Mouse (Mus musculus): ENCODE data around the gene Ankrd52. TPM values are rescaled to one million over a fixed set of nuclear protein-coding genes. Genes with fewer than 3 reads are reported as not detected.

The Ankrd52 gene
- total and polyA plus RNA-seq, 3 experiments = 4.3 to 51.0 (median 15.3) TPM

DNA sequence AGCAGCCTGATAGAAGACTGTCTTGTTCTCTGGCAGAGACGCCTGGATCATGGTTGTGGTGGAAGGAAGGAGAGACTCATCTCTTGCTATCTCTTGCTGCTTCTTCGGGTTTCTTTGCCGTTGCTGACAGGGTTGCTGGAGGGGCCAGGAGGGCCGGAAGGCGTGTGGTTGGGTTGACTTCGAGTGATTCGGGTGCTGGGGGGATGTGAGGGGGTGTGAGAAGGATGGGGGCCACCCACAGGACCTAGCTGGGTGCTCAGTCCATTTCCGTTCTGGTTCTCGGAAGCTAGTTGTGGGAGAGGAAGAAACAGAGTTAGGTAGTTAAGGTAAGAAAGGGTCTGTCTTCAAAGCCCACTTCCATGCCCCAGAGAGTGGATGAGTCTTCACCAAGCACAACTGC is 24.7 kb downstream of the Ankrd52 start:
- no peak for DNase-seq (ENCODE audit: extremely low read depth)
- H3K4me3 ChIP-seq (replicated peaks in 1 of 3; ENCODE audit: low read depth in 2 of 3, low read length in 2 of 3, poor library complexity in 1 of 3) = no peak overlapping the region
- no peak overlapping the region for H3K4me2 ChIP-seq (ENCODE audit: insufficient read depth, low read depth, poor library complexity, severe bottlenecking)
- no peak for TF ChIP-seq CTCF (conservative IDR thresholded peaks at IDR 0.05 in 1 of 2, IDR thresholded peaks at IDR 0.05 in 1 of 2; ENCODE audit: low read depth in 2 of 2, low read length in 2 of 2)
- no peak for TF ChIP-seq MEF2A (IDR thresholded peaks at IDR 0.05; ENCODE audit: borderline replicate concordance, low read depth, low read length)
- no peak for TF ChIP-seq PAX5 (IDR thresholded peaks at IDR 0.05; ENCODE audit: low read length)
- no peak for TF ChIP-seq ZMIZ1 (IDR thresholded peaks at IDR 0.05; ENCODE audit: low read depth, low read length)
- TF ChIP-seq SMC3 (IDR thresholded peaks at IDR 0.05; ENCODE audit: low read depth, low read length) = no peak
- TF ChIP-seq TBP (conservative IDR thresholded peaks at IDR 0.05; ENCODE audit: low read depth, low read length) = no peak
- no peak for TF ChIP-seq NRF1 (IDR thresholded peaks at IDR 0.05; ENCODE audit: low read depth, low read length)
- no peak for TF ChIP-seq RAD21 (IDR thresholded peaks at IDR 0.05; ENCODE audit: low read depth, low read length)
- no peak for TF ChIP-seq POLR2A (IDR thresholded peaks at IDR 0.05; ENCODE audit: low read depth, low read length)
- no peak for TF ChIP-seq ZKSCAN1 (IDR thresholded peaks at IDR 0.05; ENCODE audit: borderline replicate concordance, low read depth, low read length)
- no peak for TF ChIP-seq KAT2A (IDR thresholded peaks at IDR 0.05; ENCODE audit: insufficient replicate concordance, low read length)
- no peak for TF ChIP-seq ETS1 (conservative IDR thresholded peaks at IDR 0.05; ENCODE audit: low read depth, low read length)
- no peak for TF ChIP-seq EP300 (IDR thresholded peaks at IDR 0.05; ENCODE audit: low read length)
- no peak overlapping the region for H3K27ac ChIP-seq (ENCODE audit: insufficient read depth, low read depth)
- no peaks in the 10 kb centered on the region for H3K27me3 ChIP-seq (replicated peaks)
- no peak overlapping the region for H3K9ac ChIP-seq (ENCODE audit: insufficient read depth, low read depth)
- peaks cover 19 to 88% of the 10 kb centered on the region in 2 experiments for H3K36me3 ChIP-seq (replicated peaks in 1 of 2; ENCODE audit: control insufficient read depth in 1 of 2, insufficient read depth in 1 of 2, low read length in 1 of 2)
- dilution Hi-C loops (cut with MboI; ENCODE audit: extremely low pct_ligation_motif_present, extremely low pct_unique_long_range_greater_than_20kb, low sequenced_read_pairs) = no loop called here
- H3K9me3 ChIP-seq (replicated peaks; ENCODE audit: low read length) = no peaks in the 10 kb centered on the region
- in situ Hi-C loops (cut with MboI; ENCODE audit: low pct_ligation_motif_present, low pct_unique_long_range_greater_than_20kb, low sequenced_read_pairs) = no loop called here
- H3K4me1 ChIP-seq (ENCODE audit: control insufficient read depth in 1 of 2, insufficient read depth in 2 of 2) = no peaks in the 10 kb centered on the region
- H3K79me2 ChIP-seq (replicated peaks; ENCODE audit: control insufficient read depth, extremely low read depth, insufficient read depth, poor library complexity, severe bottlenecking) = no peaks in the 10 kb centered on the region

GRCm38 (mm10) chr10:128403931-128404330 is 27.0 kb downstream of the Ankrd52 start:
- TF ChIP-seq ZKSCAN1 (IDR thresholded peaks at IDR 0.05; ENCODE audit: borderline replicate concordance, low read depth, low read length) (no peak), ZMIZ1 (IDR thresholded peaks at IDR 0.05; ENCODE audit: low read depth, low read length) (no peak), MYC (IDR thresholded peaks at IDR 0.05; ENCODE audit: low read depth, low read length) (no peak), MAFK (IDR thresholded peaks at IDR 0.05; ENCODE audit: insufficient replicate concordance, low read length) (no peak), POLR2A (IDR thresholded peaks at IDR 0.05; ENCODE audit: low read depth, low read length) (no peak), CTCF (conservative IDR thresholded peaks at IDR 0.05 in 1 of 2, IDR thresholded peaks at IDR 0.05 in 1 of 2; ENCODE audit: low read depth in 2 of 2, low read length in 2 of 2) (no peak), ETS1 (conservative IDR thresholded peaks at IDR 0.05; ENCODE audit: low read depth, low read length) (no peak)
- H3K36me3 ChIP-seq (replicated peaks in 1 of 2; ENCODE audit: control insufficient read depth in 1 of 2, insufficient read depth in 1 of 2, low read length in 1 of 2) = peaks cover 17 to 78% of the 10 kb centered on the region in 2 experiments
- H3K79me2 ChIP-seq (replicated peaks; ENCODE audit: control insufficient read depth, extremely low read depth, insufficient read depth, poor library complexity, severe bottlenecking) = no peaks in the 10 kb centered on the region
- H3K27me3 ChIP-seq (replicated peaks) = no peaks in the 10 kb centered on the region
- no peaks in the 10 kb centered on the region for H3K9me3 ChIP-seq (replicated peaks; ENCODE audit: low read length)
- no peak overlapping the region for H3K27ac ChIP-seq (ENCODE audit: insufficient read depth, low read depth)
- H3K9ac ChIP-seq (ENCODE audit: insufficient read depth, low read depth) = no peak overlapping the region
- H3K4me3 ChIP-seq (replicated peaks in 1 of 3; ENCODE audit: low read depth in 2 of 3, low read length in 2 of 3, poor library complexity in 1 of 3) = no peak overlapping the region
- H3K4me2 ChIP-seq (ENCODE audit: insufficient read depth, low read depth, poor library complexity, severe bottlenecking) = no peak overlapping the region
- in situ Hi-C loops (cut with MboI; ENCODE audit: low pct_ligation_motif_present, low pct_unique_long_range_greater_than_20kb, low sequenced_read_pairs) = no loop called here
- no peak for DNase-seq (ENCODE audit: extremely low read depth)
- dilution Hi-C loops (cut with MboI; ENCODE audit: extremely low pct_ligation_motif_present, extremely low pct_unique_long_range_greater_than_20kb, low sequenced_read_pairs) = no loop called here
- peaks cover 8 to 12% of the 10 kb centered on the region in 2 experiments; a peak in 3 of 4 replicates for H3K4me1 ChIP-seq (ENCODE audit: control insufficient read depth in 1 of 2, insufficient read depth in 2 of 2)
